Mouse (Mus musculus): ENCODE results near the gene Ube2c. TPM values are rescaled to one million over a fixed set of nuclear protein-coding genes. Genes with fewer than 3 reads are reported as not detected.
"Not testable (repeated sequence)": the region's sequence is repeated elsewhere in the genome, so short reads cannot be mapped to it uniquely, and the experiment has no call there.

The Ube2c gene
- polyA plus RNA-seq, 1 experiment: 57.7 TPM

DNA sequence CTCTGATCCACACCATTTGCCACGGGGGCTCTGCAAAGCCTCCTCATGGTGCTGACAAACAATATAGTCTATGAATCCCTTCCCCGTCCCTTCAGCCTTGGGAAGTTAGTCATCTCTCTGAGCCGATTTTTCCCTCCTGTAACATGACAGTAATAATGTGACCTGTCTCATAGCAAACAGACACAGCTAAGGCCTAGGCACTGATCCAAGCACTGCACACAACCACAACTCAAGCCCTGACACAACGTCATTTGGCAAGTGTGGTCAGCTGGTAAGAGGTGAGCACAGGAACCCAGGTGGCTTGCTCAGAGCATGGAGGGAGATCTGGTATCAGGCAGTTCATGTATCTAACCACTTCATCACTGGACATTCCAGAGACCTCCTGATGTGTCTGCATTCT is 26.2 kb downstream of the Ube2c start:
- TF ChIP-seq CTCF (IDR thresholded peaks at IDR 0.05; ENCODE audit: control insufficient read depth, insufficient read depth, insufficient replicate concordance, low read depth, low read length) (no peak), POLR2A (IDR thresholded peaks at IDR 0.05; ENCODE audit: control insufficient read depth, low read depth, low read length) (no peak)
- H3K27ac ChIP-seq (ENCODE audit: control insufficient read depth, insufficient read depth, low read depth, low read length): no peak overlapping the region
- H3K27me3 ChIP-seq (ENCODE audit: control insufficient read depth, insufficient read depth, low read length): no peaks in the 10 kb centered on the region
- H3K4me3 ChIP-seq (ENCODE audit: control insufficient read depth, low read depth, low read length): no peak overlapping the region
- peaks cover 4% of the 10 kb centered on the region for H3K36me3 ChIP-seq (ENCODE audit: control insufficient read depth, insufficient read depth, low read length)
- peaks cover 5% of the 10 kb centered on the region for H3K4me1 ChIP-seq (ENCODE audit: control insufficient read depth, insufficient read depth, low read length)

DNA sequence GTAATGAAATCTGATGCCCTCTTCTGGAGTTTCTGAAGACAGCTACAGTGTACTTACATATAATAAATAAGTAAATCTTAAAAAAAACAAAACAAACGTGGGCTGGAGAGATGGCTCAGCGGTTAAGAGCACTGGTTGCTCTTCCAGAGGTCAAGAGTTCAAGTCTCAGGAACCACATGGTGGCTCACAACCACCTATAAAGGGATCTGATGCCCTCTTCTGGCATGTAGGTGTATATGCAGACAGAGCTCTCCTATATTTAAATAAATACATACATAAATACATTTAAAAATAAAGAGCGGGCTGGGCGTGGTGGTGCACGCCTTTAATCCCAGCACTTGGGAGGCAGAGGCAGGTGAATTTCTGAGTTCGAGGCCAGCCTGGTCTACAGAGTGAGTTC is 28.9 kb downstream of the Ube2c start:
- not testable (repeated sequence) for H3K4me1 ChIP-seq (ENCODE audit: control insufficient read depth, insufficient read depth, low read length); H3K27me3 ChIP-seq (ENCODE audit: control insufficient read depth, insufficient read depth, low read length); H3K36me3 ChIP-seq (ENCODE audit: control insufficient read depth, insufficient read depth, low read length); H3K4me3 ChIP-seq (ENCODE audit: control insufficient read depth, low read depth, low read length); H3K27ac ChIP-seq (ENCODE audit: control insufficient read depth, insufficient read depth, low read depth, low read length)

GRCm38 (mm10) chr2:164800252-164801004 is 30.7 kb downstream of the Ube2c start:
- TF ChIP-seq CTCF (IDR thresholded peaks at IDR 0.05; ENCODE audit: control insufficient read depth, insufficient read depth, insufficient replicate concordance, low read depth, low read length) (no peak), POLR2A (IDR thresholded peaks at IDR 0.05; ENCODE audit: control insufficient read depth, low read depth, low read length) (no peak)
- H3K4me1 ChIP-seq (ENCODE audit: control insufficient read depth, insufficient read depth, low read length): peaks cover 13% of the 10 kb centered on the region
- no peak overlapping the region for H3K27ac ChIP-seq (ENCODE audit: control insufficient read depth, insufficient read depth, low read depth, low read length)
- H3K4me3 ChIP-seq (ENCODE audit: control insufficient read depth, low read depth, low read length): no peak overlapping the region
- H3K27me3 ChIP-seq (ENCODE audit: control insufficient read depth, insufficient read depth, low read length): no peaks in the 10 kb centered on the region
- no peaks in the 10 kb centered on the region; the same call in 1 of the 2 replicates for H3K36me3 ChIP-seq (ENCODE audit: control insufficient read depth, insufficient read depth, low read length)

DNA sequence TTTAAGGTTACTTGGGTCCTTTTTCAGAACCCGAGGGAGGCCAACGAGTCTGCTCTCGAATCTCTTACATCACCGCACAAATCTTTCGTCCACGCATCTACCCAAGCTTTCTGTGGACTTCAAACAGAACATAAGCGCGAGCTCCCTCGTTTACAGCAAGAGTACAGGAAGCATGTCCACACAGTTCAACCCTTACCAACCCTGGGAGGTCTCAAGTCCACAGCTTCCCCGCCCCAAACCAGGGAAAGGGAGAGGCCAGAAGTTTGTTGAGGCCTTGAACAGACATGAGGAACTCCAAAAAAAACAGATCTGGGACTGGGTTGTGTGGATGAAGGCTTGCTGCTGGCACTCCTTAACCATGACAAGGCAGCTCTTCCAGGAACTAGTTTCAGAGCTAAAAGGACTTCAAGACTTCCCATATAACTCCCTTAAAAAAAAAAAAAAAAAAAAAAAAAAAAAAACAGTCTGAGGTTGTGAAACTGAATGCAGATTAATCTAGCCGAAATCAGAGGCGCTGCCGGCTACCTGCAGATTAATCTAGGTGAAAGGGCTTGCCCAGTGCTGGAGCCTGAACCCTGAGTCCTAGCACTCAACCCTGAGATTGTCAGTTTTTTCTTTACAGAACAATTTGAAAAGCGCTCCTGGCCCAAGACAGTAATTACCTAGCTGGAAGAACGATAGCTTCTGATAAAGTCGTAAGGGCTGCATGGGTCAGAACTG is 33.7 kb downstream of the Ube2c start:
- peak overlapping the region; percentile 99 for H3K4me3 ChIP-seq (ENCODE audit: control insufficient read depth, low read depth, low read length)
- peaks cover 17% of the 10 kb centered on the region for H3K4me1 ChIP-seq (ENCODE audit: control insufficient read depth, insufficient read depth, low read length)
- no peak overlapping the region for H3K27ac ChIP-seq (ENCODE audit: control insufficient read depth, insufficient read depth, low read depth, low read length)
- TF ChIP-seq CTCF (IDR thresholded peaks at IDR 0.05; ENCODE audit: control insufficient read depth, insufficient read depth, insufficient replicate concordance, low read depth, low read length): no peak
- no peak for TF ChIP-seq POLR2A (IDR thresholded peaks at IDR 0.05; ENCODE audit: control insufficient read depth, low read depth, low read length)
- H3K27me3 ChIP-seq (ENCODE audit: control insufficient read depth, insufficient read depth, low read length): no peaks in the 10 kb centered on the region
- H3K36me3 ChIP-seq (ENCODE audit: control insufficient read depth, insufficient read depth, low read length): no peaks in the 10 kb centered on the region

- Histone ChIP-seq H3K4me3 (ENCODE audit: control insufficient read depth, low read depth, low read length) (peak overlapping the region; percentile 99), H3K27ac (ENCODE audit: control insufficient read depth, insufficient read depth, low read depth, low read length) (peak overlapping the region; percentile 95; the same call in 1 of the 2 replicates), H3K36me3 (ENCODE audit: control insufficient read depth, insufficient read depth, low read length) (no peaks in the 10 kb centered on the region), H3K27me3 (ENCODE audit: control insufficient read depth, insufficient read depth, low read length) (no peaks in the 10 kb centered on the region), H3K4me1 (ENCODE audit: control insufficient read depth, insufficient read depth, low read length) (peaks cover 17% of the 10 kb centered on the region)
- TF ChIP-seq CTCF (IDR thresholded peaks at IDR 0.05; ENCODE audit: control insufficient read depth, insufficient read depth, insufficient replicate concordance, low read depth, low read length): no peak
- no peak for TF ChIP-seq POLR2A (IDR thresholded peaks at IDR 0.05; ENCODE audit: control insufficient read depth, low read depth, low read length)
Observed at GRCm38 (mm10) chr2:164803921-164804313, 34.2 kb downstream of the Ube2c start.

DNA sequence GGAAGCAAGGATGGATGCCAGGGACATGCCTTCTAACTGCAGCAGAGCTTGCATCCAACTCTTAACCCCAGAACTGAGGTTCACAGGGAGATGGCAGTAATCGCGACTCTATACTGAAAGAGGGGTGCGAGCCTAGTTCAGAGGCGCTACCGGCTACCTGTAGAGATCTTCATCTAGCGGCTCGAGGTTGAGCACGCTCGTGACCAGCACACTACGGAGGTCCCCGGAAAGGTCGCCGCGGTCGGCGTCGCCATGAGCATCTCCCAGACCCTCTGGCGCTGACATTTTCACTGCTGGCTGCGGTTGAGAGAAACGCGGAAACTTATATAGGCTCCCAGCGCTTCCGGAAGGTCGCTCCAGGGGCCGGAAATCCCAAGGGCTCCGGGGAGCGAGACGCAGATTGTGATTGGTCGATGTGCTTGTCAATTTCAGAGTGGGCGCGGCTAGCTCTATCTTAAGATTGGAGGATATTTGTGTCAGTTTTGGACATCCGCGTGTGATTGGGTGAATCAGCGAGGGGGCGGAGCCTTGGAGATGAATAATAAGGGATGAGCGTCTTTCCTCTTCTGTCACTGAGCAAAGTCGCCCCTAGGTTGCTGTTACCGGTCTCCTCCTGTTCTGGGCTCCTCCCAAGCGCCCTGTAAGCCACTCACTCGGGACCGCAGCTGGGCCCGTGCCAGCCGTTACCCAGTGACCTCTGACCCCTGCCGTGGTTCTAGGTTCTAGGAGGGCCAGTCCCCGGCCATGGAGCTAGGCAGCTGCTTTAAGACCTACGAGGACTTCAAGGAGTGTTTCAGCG is 35.0 kb downstream of the Ube2c start, which contains the start of the genes Acot8 and Zswim3:
TSS of gene Acot8 (minus strand) at position 350 of the 799 bp plus-strand sequence.
TSS of gene Zswim3 (plus strand) at position 566 of the 799 bp plus-strand sequence.
- peak within 1 kb of the TSS; percentile 95 for H3K27ac ChIP-seq (ENCODE audit: control insufficient read depth, insufficient read depth, low read depth, low read length)
- H3K36me3 ChIP-seq (ENCODE audit: control insufficient read depth, insufficient read depth, low read length): no peaks in the 10 kb centered on the region
- H3K4me3 ChIP-seq (ENCODE audit: control insufficient read depth, low read depth, low read length): peak within 1 kb of the TSS; percentile 99
- H3K4me1 ChIP-seq (ENCODE audit: control insufficient read depth, insufficient read depth, low read length): peaks cover 17% of the 10 kb centered on the region
- peak; percentile 55 for TF ChIP-seq POLR2A (IDR thresholded peaks at IDR 0.05; ENCODE audit: control insufficient read depth, low read depth, low read length)
- no peak for TF ChIP-seq CTCF (IDR thresholded peaks at IDR 0.05; ENCODE audit: control insufficient read depth, insufficient read depth, insufficient replicate concordance, low read depth, low read length)
- no peaks in the 10 kb centered on the region for H3K27me3 ChIP-seq (ENCODE audit: control insufficient read depth, insufficient read depth, low read length)

GRCm38 (mm10) chr2:164805332-164805718 is 35.6 kb downstream of the Ube2c start:
- Histone ChIP-seq H3K27me3 (ENCODE audit: control insufficient read depth, insufficient read depth, low read length) (no peaks in the 10 kb centered on the region), H3K27ac (ENCODE audit: control insufficient read depth, insufficient read depth, low read depth, low read length) (peak overlapping the region; percentile 95), H3K36me3 (ENCODE audit: control insufficient read depth, insufficient read depth, low read length) (no peaks in the 10 kb centered on the region), H3K4me1 (ENCODE audit: control insufficient read depth, insufficient read depth, low read length) (peaks cover 17% of the 10 kb centered on the region), H3K4me3 (ENCODE audit: control insufficient read depth, low read depth, low read length) (peak overlapping the region; percentile 99)
- TF ChIP-seq POLR2A (IDR thresholded peaks at IDR 0.05; ENCODE audit: control insufficient read depth, low read depth, low read length) (no peak), CTCF (IDR thresholded peaks at IDR 0.05; ENCODE audit: control insufficient read depth, insufficient read depth, insufficient replicate concordance, low read depth, low read length) (no peak)

Data from testis, adult 2 months (tissue).